8 mouse cellular contexts compared by ENCODE assay signal in the genomic region with DNA sequence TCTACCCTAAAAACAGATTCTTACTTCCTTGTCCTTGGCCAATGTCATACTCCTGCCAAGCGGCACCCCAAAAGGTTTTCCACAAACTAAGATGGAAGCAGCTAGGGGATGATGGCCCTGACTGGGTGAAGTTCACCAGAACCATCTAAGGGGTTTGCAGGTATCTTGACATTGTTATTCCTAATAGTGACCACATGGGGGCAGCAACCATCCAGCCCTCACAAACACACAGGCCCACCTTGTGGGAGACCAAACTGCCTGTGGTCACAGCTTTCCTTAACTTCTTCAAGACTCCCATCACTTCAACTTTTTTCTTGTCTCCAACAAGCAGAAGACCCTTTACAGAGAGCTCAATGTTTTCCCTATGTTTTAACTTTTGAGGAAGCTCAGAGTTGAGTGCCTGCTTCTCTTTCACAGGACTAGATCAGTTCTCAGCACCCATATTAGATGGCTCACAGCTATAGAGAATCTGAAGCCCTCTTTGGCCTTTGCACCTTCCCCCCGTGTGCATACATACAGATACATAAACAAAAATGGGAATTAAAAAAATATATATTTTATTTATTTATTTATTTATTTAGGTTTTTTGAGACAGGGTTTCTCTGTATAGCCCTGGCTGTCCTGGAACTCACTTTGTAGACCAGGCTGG. TPM values are rescaled to one million over a fixed set of nuclear protein-coding genes. Genes with fewer than 3 reads are reported as not detected.
DNase-seq lines count a peak whose midpoint lies in the region; ATAC-seq and TF ChIP-seq lines count a peak whose summit lies in the region.

No protein-coding gene starts in this region.

- DNase-seq in adrenal gland, postnatal 10 days = peak; percentile 53
- DNase-seq in adrenal gland, adult 2 months = no peak
- peak; percentile 50 to 52 for DNase-seq in cerebellum, postnatal 36 days
- DNase-seq in heart, postnatal 14 days = peak; percentile 44 to 52
- DNase-seq in limb, embryonic 10.5 days (ENCODE audit: low spot score) = peak; percentile 53
- DNase-seq in thymus, postnatal 4 days = peak; percentile 64

- 49% methylated on average over 2 of the region's 2 CpGs for WGBS in limb, embryonic 10.5 days
- 32% methylated on average over 2 of the region's 2 CpGs for WGBS in midbrain, embryonic 13.5 days

- H3K4me1 ChIP-seq in ES-Bruce4 (ENCODE audit: control insufficient read depth, insufficient read depth, low read length) = peaks cover 3% of the 10 kb centered on the region
- H3K4me1 ChIP-seq in limb, embryonic 10.5 days = no peaks in the 10 kb centered on the region
- H3K4me1 ChIP-seq in midbrain, embryonic 13.5 days (replicated peaks) = no peaks in the 10 kb centered on the region

- H3K9me3 ChIP-seq in ES-Bruce4 (replicated peaks; ENCODE audit: control insufficient read depth, insufficient read depth, low read length, poor library complexity, severe bottlenecking) = 0 out of 2 replicates have a peak, but pooled peaks cover 3% of the 10 kb centered on the region
- H3K9me3 ChIP-seq in limb, embryonic 10.5 days (replicated peaks) = no peaks in the 10 kb centered on the region
- H3K9me3 ChIP-seq in midbrain, embryonic 13.5 days = no peaks in the 10 kb centered on the region

- H3K36me3 ChIP-seq in ES-Bruce4 (ENCODE audit: control insufficient read depth, insufficient read depth, low read length, poor library complexity, severe bottlenecking) = no peaks in the 10 kb centered on the region
- no peaks in the 10 kb centered on the region for H3K36me3 ChIP-seq in limb, embryonic 10.5 days
- H3K36me3 ChIP-seq in midbrain, embryonic 13.5 days = no peaks in the 10 kb centered on the region

- H3K27me3 ChIP-seq in ES-Bruce4 (ENCODE audit: control insufficient read depth, insufficient read depth, low read length, poor library complexity, severe bottlenecking) = no peaks in the 10 kb centered on the region
- no peaks in the 10 kb centered on the region for H3K27me3 ChIP-seq in limb, embryonic 10.5 days (ENCODE audit: low read depth, poor library complexity, severe bottlenecking)
- no peaks in the 10 kb centered on the region for H3K27me3 ChIP-seq in midbrain, embryonic 13.5 days

- TF ChIP-seq EP300 in ES-Bruce4 (IDR thresholded peaks at IDR 0.05; ENCODE audit: insufficient read depth, low read depth, low read length) = no peak

- no peak overlapping the region for H3K4me2 ChIP-seq in midbrain, embryonic 13.5 days (replicated peaks)

- ATAC-seq in midbrain, embryonic 13.5 days = peak; percentile 77

- no peak for TF ChIP-seq POLR2A in ES-Bruce4 (IDR thresholded peaks at IDR 0.05; ENCODE audit: insufficient read depth, low read length)

- no peak overlapping the region for H3K9ac ChIP-seq in ES-Bruce4 (ENCODE audit: low read depth, poor library complexity, severe bottlenecking)
- H3K9ac ChIP-seq in midbrain, embryonic 13.5 days (replicated peaks) = no peak overlapping the region

- peak; percentile 90 for TF ChIP-seq CTCF in ES-Bruce4 (IDR thresholded peaks at IDR 0.05; ENCODE audit: low read depth, low read length)

- intact Hi-C loops in heart, postnatal 14 days (cut with DNase I) = loop anchor here (1.0 to 10.0 kb wide), 4 partner anchors 55 to 257 kb away; partner anchors contain the start of gene H2-T3

- no peak overlapping the region for H3K27ac ChIP-seq in ES-Bruce4 (ENCODE audit: insufficient read depth, low read length)
- H3K27ac ChIP-seq in limb, embryonic 10.5 days = no peak overlapping the region
- H3K27ac ChIP-seq in midbrain, embryonic 13.5 days = no peak overlapping the region

- H3K4me3 ChIP-seq in ES-Bruce4 (ENCODE audit: low read depth, low read length) = no peak overlapping the region
- no peak overlapping the region for H3K4me3 ChIP-seq in limb, embryonic 10.5 days
- H3K4me3 ChIP-seq in midbrain, embryonic 13.5 days (replicated peaks) = no peak overlapping the region

RNA-seq across cellular contexts. Expression of gene Ppp1r10, which starts 21.6 kb away (rescaled TPM):
- 10 to 100 TPM; 78.7 to 83.1 TPM for total RNA-seq in adrenal gland, postnatal 10 days (2021)
- 100 to 1,000 TPM in 1 of 2 experiments, 10 to 100 TPM in 1; 64.6 to 140 TPM for total RNA-seq in adrenal gland, adult 2 months (2021)
- 24.7 and 32.8 TPM in 2 replicates for polyA plus RNA-seq in adrenal gland, adult 2 months (2012; rRNA removed)
- polyA plus RNA-seq in ES-Bruce4 (2011; ENCODE audit: insufficient read depth, insufficient read length, low read depth, missing spikeins) = 54.0 and 58.7 TPM in 2 replicates
- total RNA-seq in heart, postnatal 14 days (2021) = 10 to 100 TPM; 43.4 to 49.0 TPM
- 52.9 and 63.4 TPM in 2 replicates for polyA plus RNA-seq in limb, embryonic 10.5 days (2016; fragmentation: Nextera tagmentation; extraction: Ambion mirVana)
- polyA plus RNA-seq in midbrain, embryonic 13.5 days (2015; fragmentation: Nextera tagmentation; extraction: Ambion mirVana) = 51.3 and 54.6 TPM in 2 replicates

RNA-seq across cellular contexts. Expression of gene Mrps18b, which starts 21.6 kb away (rescaled TPM):
- total RNA-seq in adrenal gland, postnatal 10 days (2021) = 100 to 1,000 TPM; 101 to 104 TPM
- total RNA-seq in adrenal gland, adult 2 months (2021) = 100 to 1,000 TPM; 111 to 114 TPM
- 91.6 and 101 TPM in 2 replicates for polyA plus RNA-seq in adrenal gland, adult 2 months (2012; rRNA removed)
- polyA plus RNA-seq in ES-Bruce4 (2011; ENCODE audit: insufficient read depth, insufficient read length, low read depth, missing spikeins) = 117 and 144 TPM in 2 replicates
- total RNA-seq in heart, postnatal 14 days (2021) = 10 to 100 TPM; 47.9 to 49.0 TPM
- polyA plus RNA-seq in limb, embryonic 10.5 days (2016; fragmentation: Nextera tagmentation; extraction: Ambion mirVana) = 87.6 and 122 TPM in 2 replicates
- polyA plus RNA-seq in midbrain, embryonic 13.5 days (2015; fragmentation: Nextera tagmentation; extraction: Ambion mirVana) = 49.9 and 54.6 TPM in 2 replicates

RNA-seq across cellular contexts. Expression of gene Atat1, which starts 27.9 kb away (rescaled TPM):
- total RNA-seq in adrenal gland, postnatal 10 days (2021) = 10 to 100 TPM; 15.9 to 28.7 TPM
- total RNA-seq in adrenal gland, adult 2 months (2021) = 10 to 100 TPM; 27.4 to 40.0 TPM
- 128 and 145 TPM in 2 replicates for polyA plus RNA-seq in adrenal gland, adult 2 months (2012; rRNA removed)
- polyA plus RNA-seq in ES-Bruce4 (2011; ENCODE audit: insufficient read depth, insufficient read length, low read depth, missing spikeins) = 33.4 and 42.5 TPM in 2 replicates
- total RNA-seq in heart, postnatal 14 days (2021) = 1 to 10 TPM; 7.7 to 9.5 TPM
- polyA plus RNA-seq in limb, embryonic 10.5 days (2016; fragmentation: Nextera tagmentation; extraction: Ambion mirVana) = 104 and 131 TPM in 2 replicates
- 458 and 466 TPM in 2 replicates for polyA plus RNA-seq in midbrain, embryonic 13.5 days (2015; fragmentation: Nextera tagmentation; extraction: Ambion mirVana)

RNA-seq across cellular contexts. Expression of gene Abcf1, which starts 31.7 kb away (rescaled TPM):
- 10 to 100 TPM; 72.7 to 78.3 TPM for total RNA-seq in adrenal gland, postnatal 10 days (2021)
- 10 to 100 TPM; 83.5 to 86.8 TPM for total RNA-seq in adrenal gland, adult 2 months (2021)
- 66.0 and 78.9 TPM in 2 replicates for polyA plus RNA-seq in adrenal gland, adult 2 months (2012; rRNA removed)
- polyA plus RNA-seq in ES-Bruce4 (2011; ENCODE audit: insufficient read depth, insufficient read length, low read depth, missing spikeins) = 174 and 213 TPM in 2 replicates
- 10 to 100 TPM; 65.2 TPM for total RNA-seq in heart, postnatal 14 days (2021)
- 98.3 and 109 TPM in 2 replicates for polyA plus RNA-seq in limb, embryonic 10.5 days (2016; fragmentation: Nextera tagmentation; extraction: Ambion mirVana)
- 107 and 112 TPM in 2 replicates for polyA plus RNA-seq in midbrain, embryonic 13.5 days (2015; fragmentation: Nextera tagmentation; extraction: Ambion mirVana)

RNA-seq across cellular contexts. Expression of gene 2310061I04Rik, which starts 40.6 kb away (rescaled TPM):
- total RNA-seq in adrenal gland, postnatal 10 days (2021) = 10 to 100 TPM; 58.0 to 70.5 TPM
- total RNA-seq in adrenal gland, adult 2 months (2021) = 10 to 100 TPM; 51.6 to 52.6 TPM
- 112 and 122 TPM in 2 replicates for polyA plus RNA-seq in adrenal gland, adult 2 months (2012; rRNA removed)
- 58.1 and 58.9 TPM in 2 replicates for polyA plus RNA-seq in ES-Bruce4 (2011; ENCODE audit: insufficient read depth, insufficient read length, low read depth, missing spikeins)
- total RNA-seq in heart, postnatal 14 days (2021) = 10 to 100 TPM; 83.9 to 89.3 TPM
- polyA plus RNA-seq in limb, embryonic 10.5 days (2016; fragmentation: Nextera tagmentation; extraction: Ambion mirVana) = 23.2 and 27.6 TPM in 2 replicates
- 34.7 and 36.8 TPM in 2 replicates for polyA plus RNA-seq in midbrain, embryonic 13.5 days (2015; fragmentation: Nextera tagmentation; extraction: Ambion mirVana)
